Mouse (Mus musculus) left cerebral cortex, postnatal 25 days (tissue): ENCODE results near the gene Kbtbd12. TPM values are rescaled to one million over a fixed set of nuclear protein-coding genes. Genes with fewer than 3 reads are reported as not detected.
A peak's percentile ranks its signal among the peaks of the same experiment; 100 is the strongest.

Experiments used
- DNase-seq, 2 experiments: peaks; one replicate each; pipeline ENCODE4 v3.0.0; 2022; ENCODE audit warnings: low spot score in 2 of 2, mixed read lengths in 1 of 2
- intact Hi-C: fragments of 180-260 bp; cut with DNase I; formaldehyde crosslinking; loops from one replicate; pipeline ENCODE4 v1.15.1; 2025
- total RNA-seq, 2 experiments: library from RNA; stranded (reverse); gene quantifications; 2 replicates each; pipeline ENCODE4 v1.2.3; 2021

Kbtbd12 gene
- total RNA-seq, 2 experiments from 2014 or later = 0.23 to 0.55 TPM

GRCm38 (mm10) chr6:88560156-88560555 is 77.6 kb downstream of the Kbtbd12 start:
- DNase-seq = no peak
- intact Hi-C loops = no loop called here

GRCm38 (mm10) chr6:88559688-88560087 is 78.1 kb downstream of the Kbtbd12 start:
- intact Hi-C loops = loop anchor here (5.0 kb wide), 1 partner anchor 273 kb away; no protein-coding TSS in a partner anchor
- DNase-seq = no peak

- peak in 1 of 2 experiments; percentile 58 for DNase-seq
- intact Hi-C loops = loop anchor here (5.0 kb wide), 1 partner anchor 274 kb away; no protein-coding TSS in a partner anchor
These were observed 79.7 kb downstream of the Kbtbd12 start for GRCm38 (mm10) chr6:88558076-88558475.

- intact Hi-C loops = loop anchor here (5.0 kb wide), 1 partner anchor 275 kb away; no protein-coding TSS in a partner anchor
- no peak for DNase-seq
These were observed 80.2 kb downstream of the Kbtbd12 start for GRCm38 (mm10) chr6:88557548-88557947.

- DNase-seq = no peak
- intact Hi-C loops = loop anchor here (1.0 to 2.0 kb wide), 2 partner anchors 305 to 343 kb away; no protein-coding TSS in a partner anchor
These were observed 87.8 kb downstream of the Kbtbd12 start for GRCm38 (mm10) chr6:88549916-88550315.

GRCm38 (mm10) chr6:88549137-88549814 is 88.5 kb downstream of the Kbtbd12 start:
- intact Hi-C loops = loop anchor here (1.0 to 2.0 kb wide), 2 partner anchors 306 to 344 kb away; no protein-coding TSS in a partner anchor
- DNase-seq = peak; percentile 45 to 66

- intact Hi-C loops = loop anchor here (1.0 to 2.0 kb wide), 2 partner anchors 306 to 345 kb away; no protein-coding TSS in a partner anchor
- DNase-seq = no peak
These were observed 89.2 kb downstream of the Kbtbd12 start for GRCm38 (mm10) chr6:88548405-88549049.

GRCm38 (mm10) chr6:88545397-88545790 is 92.4 kb downstream of the Kbtbd12 start:
- intact Hi-C loops = no loop called here
- DNase-seq = no peak

- intact Hi-C loops = no loop called here
- DNase-seq = no peak
These were observed 92.9 kb downstream of the Kbtbd12 start for GRCm38 (mm10) chr6:88544644-88545396.

GRCm38 (mm10) chr6:88544241-88544640 is 93.5 kb downstream of the Kbtbd12 start:
- intact Hi-C loops = no loop called here
- no peak for DNase-seq

- intact Hi-C loops = no loop called here
- peak in 1 of 2 experiments; percentile 50 for DNase-seq
These were observed 97.5 kb downstream of the Kbtbd12 start for GRCm38 (mm10) chr6:88540093-88540755.

- DNase-seq = no peak
- intact Hi-C loops = no loop called here
These were observed 107.4 kb downstream of the Kbtbd12 start for GRCm38 (mm10) chr6:88530306-88530705.

GRCm38 (mm10) chr6:88524056-88524455 is 113.7 kb downstream of the Kbtbd12 start:
- intact Hi-C loops = loop anchor here (5.0 kb wide), 1 partner anchor 53 kb away; no protein-coding TSS in a partner anchor
- DNase-seq = peak in 1 of 2 experiments; percentile 74

- no peak for DNase-seq
- intact Hi-C loops = loop anchor here (5.0 kb wide), 1 partner anchor 54 kb away; no protein-coding TSS in a partner anchor
These were observed 114.3 kb downstream of the Kbtbd12 start for GRCm38 (mm10) chr6:88523451-88523850.

- intact Hi-C loops = loop anchor here (5.0 kb wide), 1 partner anchor 54 kb away; no protein-coding TSS in a partner anchor
- DNase-seq = no peak
These were observed 114.7 kb downstream of the Kbtbd12 start for GRCm38 (mm10) chr6:88523043-88523442.

GRCm38 (mm10) chr6:88522606-88523005 is 115.1 kb downstream of the Kbtbd12 start:
- DNase-seq = no peak
- intact Hi-C loops = loop anchor here (5.0 kb wide), 1 partner anchor 55 kb away; no protein-coding TSS in a partner anchor

- intact Hi-C loops = loop anchor here (5.0 kb wide), 1 partner anchor 55 kb away; no protein-coding TSS in a partner anchor
- peak in 1 of 2 experiments; percentile 92 for DNase-seq
These were observed 115.9 kb downstream of the Kbtbd12 start for GRCm38 (mm10) chr6:88521821-88522220.

- peak; percentile 95 to 98 for DNase-seq
- intact Hi-C loops = loop anchor here (1.0 kb wide), 1 partner anchor 324 kb away; no protein-coding TSS in a partner anchor
These were observed 119.1 kb downstream of the Kbtbd12 start, which contains the start of gene Sec61a1 for GRCm38 (mm10) chr6:88518404-88519263. TSS of gene Sec61a1 (minus strand) at chr6:88518905.
